Mouse (Mus musculus) mesoderm, embryonic 11.5 days (tissue): ENCODE results near the gene Slc25a51.

ENCODE experiments used
- DNase-seq: peaks from one replicate; pipeline ENCODE4 v3.0.0-alpha.2; 2012; ENCODE audit warnings: low read depth, low spot score

Slc25a51 gene

DNA sequence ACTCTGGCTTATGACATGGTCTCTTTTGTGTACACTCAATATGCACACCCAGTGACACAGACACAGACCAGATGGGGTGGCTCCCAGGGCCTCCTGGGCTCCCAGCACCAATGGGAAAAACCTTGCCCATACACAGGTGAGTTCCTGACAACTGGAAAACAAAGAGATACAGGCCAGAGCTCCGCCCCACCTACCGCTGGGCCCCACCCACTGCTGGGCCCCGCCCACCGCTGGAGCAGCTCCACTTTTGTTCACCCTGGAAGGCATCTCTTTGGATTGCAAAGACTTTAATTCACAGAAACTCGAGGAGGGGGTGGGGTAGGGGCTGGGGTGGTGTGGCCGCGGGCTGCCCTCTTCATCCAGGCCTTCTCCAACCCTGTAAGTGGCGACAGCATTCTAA is 14.8 kb upstream of the Slc25a51 start:
- no peak for DNase-seq

DNA sequence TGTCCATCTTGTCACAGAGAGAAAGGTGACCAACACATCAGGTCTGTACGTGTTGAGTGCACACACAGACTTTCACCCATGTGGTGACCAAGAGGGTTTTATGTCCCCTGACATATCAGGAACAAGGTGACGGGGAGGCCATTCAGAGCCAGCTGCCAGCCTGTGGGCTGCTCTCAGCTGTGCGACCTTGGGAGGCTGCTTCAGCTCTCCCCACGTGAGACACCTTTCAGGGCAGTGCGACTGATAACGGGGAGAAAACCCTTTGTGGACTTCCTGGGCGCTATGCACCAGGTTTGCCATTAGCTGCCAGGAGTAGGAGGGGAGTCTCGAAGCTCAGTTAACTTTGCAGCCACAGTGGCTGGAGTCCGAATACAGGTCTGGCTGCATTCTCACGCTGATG is 14.1 kb upstream of the Slc25a51 start:
- no peak for DNase-seq

DNA sequence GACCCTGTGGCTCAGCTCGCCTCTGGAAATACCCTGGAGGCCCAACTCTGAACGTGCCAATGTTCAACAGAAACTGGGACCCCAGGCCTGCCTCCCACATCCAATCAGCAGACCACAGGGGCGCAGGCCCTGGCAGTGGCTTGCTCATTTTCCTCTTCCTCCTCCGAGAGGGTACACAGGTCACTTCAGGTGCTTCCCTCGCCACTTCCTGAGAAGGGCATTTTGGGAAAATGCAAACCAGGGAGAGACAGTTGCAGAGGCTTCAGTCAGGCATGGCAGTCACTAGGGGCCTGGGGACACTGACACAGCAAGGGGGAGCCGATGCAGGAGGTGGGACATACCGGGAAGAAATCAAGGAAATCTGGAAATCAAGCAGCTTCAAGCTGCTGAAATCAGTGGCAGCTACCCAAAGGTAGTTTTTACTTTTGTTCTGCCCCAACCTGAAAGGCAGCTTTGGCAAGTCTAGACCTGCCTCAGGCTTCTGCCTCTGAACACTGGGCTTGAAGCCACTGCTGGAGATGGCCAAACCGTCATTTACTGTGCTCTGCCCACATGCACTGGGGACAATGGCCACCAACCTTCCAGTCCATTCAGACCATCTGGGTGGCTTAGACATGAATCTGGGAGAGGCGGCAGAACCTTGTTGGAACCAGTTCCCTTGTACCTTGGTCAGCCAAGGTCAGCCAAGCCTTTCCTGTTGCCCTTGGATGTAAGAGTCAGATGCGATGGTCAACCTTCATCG is 13.1 kb upstream of the Slc25a51 start:
- no peak for DNase-seq

DNA sequence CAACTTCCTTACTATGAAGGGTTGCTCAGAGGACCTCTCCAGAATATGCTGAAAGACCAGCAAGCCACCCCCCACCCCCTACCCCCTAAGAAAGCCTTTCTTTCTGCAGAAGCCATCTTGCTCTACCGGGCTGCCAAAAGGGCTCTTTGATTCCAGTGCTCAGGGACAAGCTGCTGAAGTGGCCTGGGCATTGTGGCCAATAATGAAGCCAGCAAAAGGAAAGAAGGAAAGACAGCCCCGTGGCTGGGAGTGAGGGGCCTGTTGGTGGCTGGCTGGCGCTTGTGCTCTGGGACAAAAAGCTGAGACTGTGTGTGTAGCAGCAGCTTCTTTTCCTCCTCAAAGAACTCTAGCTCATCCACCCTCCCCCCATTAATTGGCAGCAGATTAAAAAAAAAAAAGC is 12.2 kb upstream of the Slc25a51 start:
- DNase-seq = no peak

DNA sequence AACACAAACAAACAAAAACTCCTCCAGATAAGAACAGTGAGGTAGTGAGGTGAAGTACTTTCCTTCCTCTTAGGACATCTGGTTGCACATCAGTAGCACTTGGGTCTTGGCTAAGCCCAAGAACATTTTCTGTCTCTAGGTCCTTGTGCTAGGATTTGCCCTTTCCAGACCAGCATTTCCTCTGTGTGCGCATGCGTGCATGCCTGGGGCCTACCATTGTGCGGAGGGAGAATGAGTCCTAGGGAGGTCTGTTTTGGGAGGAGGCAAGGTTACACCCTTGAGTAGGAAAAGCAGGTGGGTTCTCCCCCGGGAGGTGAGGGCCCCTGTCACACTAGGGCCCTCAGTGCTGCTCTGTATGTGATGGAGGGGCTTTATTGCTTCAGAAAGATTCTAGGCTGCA is 10.5 kb upstream of the Slc25a51 start:
- DNase-seq = no peak

DNA sequence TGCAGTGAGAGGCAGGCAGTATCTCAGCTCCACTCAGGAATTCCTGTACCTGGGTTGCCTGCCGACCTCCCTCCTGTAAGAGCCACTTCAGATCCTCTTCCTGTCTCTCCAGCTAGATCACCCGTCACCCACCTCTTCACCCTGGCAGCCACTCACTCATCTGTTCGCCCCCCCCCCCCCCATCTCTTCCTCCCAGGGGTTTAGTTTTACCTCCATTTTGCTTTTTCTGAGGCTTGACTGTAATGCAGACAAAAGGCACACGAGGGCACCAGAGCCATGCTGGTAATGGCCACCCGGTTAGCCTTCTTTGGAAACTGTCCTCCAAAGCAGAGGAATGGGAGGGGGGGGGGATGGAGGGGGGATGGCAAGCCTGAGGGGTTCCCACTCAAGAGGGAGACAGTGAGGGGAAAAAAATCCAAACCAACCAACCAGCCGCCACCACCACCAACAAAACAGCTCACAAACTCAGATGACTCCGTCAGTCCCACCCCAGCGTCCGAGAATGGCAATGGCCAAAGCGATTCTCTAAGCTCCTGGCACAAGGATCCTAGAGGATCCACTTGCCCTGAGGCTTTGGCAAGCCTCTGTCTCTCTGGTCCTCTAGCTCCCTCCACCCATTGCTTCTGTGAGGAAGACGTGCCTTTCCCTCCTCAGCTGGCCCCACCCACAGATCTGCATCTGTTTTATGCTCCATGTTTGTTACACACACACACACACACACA is 9.8 kb upstream of the Slc25a51 start:
- peak; percentile 69 for DNase-seq

DNA sequence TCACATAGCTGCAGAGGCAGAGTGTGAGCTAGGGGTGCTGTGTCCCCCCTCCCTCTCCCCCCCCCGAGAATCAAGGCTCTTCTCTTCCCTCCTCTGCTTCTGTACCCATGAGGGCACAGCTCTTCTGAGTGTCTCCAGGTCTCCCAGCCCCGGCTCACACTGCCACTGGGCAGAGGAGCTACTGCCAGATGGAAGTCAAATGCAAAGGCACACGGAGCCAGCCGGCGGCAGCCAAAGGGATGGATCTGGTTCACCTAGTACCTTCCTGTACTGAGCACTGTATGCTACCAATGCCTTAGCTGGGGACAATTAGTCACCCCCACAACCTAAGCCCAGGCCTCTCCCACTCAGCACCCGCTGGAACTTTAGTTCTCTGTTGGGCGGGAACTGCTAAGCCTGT is 7.7 kb upstream of the Slc25a51 start:
- DNase-seq = no peak

DNA sequence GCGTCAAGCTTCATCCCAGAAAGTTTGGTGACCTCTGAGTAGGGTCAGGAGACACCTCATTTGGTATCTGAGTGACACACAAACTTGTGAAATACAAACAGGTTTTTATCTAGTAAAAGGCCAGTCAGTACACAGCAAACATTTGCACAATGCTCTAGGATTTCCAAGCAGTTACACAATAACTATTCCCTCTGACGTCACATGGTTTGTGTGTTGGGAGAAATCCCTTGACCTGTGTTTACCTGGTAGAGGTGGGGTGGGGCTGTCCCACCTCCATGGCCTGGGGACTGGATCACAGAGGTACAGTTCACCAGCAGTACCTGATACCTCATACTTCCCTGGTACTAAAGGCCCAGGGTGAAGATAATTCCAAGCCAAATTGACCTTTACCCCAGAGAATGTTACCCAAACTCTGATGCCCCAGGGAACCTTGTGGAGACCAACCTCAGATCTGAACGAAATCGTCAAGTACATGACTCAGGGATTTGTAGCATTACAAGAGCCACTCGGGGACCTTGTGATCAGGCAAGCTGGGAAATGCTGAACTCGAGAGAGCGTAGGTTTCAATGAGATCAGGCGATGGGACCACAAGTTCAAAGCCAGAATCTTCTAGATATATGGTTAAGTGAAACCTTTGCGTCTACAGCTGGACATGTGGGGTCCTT is 5.2 kb upstream of the Slc25a51 start:
- DNase-seq = no peak

DNA sequence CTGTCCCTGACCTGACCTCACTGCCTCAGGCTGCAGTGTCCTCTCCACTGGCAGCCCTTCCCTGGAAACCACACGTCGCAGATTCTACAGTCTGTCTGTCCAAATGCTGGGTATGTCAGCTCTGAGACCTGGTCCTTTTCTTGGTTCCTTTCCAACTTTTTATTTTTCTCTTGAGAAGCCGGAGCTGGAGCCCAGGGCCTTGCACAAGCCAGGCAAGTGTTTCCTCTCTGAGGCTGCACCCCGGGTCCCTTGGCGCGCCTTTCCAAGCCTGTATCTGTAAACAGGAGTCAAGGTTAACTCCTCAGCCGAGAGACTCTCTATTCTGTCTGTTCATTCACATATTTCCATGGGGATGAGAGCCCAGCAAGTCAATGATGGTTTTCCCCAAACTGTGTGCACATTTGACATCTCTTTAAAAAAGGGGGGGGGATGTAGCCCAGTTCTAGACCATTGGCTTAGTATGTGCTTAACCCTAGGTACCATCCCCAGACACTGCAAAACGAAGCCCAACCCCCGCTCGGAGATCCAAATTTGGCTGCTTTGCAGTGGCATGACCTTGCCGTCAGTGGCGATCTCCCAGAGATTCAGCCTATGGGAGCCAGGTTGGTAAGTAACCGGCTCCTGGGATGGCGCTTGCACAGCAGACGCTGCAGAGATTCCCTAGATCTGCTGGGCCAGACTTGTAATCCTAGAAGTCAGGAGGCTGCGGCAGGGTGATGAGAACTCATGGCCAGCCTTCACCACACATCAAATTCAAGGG is 4.0 kb upstream of the Slc25a51 start:
- DNase-seq = no peak

DNA sequence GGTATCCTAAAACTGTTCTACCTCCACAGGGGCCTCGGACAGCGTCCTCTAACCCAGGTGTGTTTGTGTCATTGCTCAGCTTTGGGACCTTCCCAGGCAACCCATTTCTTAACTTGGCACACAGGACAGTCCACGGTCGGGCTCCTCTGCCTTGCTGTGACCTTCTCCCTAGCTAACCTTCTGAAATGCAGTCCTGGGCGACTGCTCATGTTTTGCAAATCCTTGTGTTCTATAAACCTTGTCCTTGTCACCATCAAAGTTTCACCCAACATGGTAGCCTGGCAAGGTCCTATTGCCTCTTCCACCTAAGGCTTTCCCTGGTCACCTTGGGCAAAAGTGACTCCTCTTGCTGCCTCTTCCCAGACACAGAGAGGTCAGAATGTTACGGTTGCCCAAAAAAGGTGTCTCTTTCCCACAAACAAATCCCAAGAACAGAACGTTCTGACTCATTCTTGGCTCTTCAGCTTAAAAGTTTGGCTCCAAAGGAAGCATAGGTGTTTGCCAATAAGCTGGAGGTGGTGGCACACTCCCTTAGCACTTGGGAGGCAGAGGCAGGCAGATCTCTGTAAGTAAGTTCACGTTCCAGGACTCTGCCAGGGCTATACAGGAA is 2.7 kb upstream of the Slc25a51 start:
- no peak for DNase-seq

DNA sequence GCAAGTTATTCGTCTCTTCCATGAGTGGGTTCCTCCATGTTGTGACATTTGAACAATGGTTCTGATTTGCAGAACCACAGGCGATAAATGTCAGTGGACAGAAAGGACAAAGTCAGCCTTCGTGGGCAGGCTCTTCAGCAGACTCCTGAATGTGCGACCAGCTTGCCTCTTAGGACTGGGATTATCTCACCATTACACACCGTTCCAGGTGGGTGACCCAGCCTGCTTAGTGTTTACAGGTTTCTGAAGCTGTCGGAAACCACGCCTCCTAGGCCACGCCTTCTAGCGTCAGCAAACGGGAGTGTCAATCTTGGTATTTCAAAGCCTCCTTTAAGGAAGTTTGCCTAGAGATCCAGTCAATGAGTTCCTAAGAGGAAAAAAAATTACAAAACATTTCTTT is 704 bp upstream of the Slc25a51 start:
- DNase-seq = peak; percentile 73

DNA sequence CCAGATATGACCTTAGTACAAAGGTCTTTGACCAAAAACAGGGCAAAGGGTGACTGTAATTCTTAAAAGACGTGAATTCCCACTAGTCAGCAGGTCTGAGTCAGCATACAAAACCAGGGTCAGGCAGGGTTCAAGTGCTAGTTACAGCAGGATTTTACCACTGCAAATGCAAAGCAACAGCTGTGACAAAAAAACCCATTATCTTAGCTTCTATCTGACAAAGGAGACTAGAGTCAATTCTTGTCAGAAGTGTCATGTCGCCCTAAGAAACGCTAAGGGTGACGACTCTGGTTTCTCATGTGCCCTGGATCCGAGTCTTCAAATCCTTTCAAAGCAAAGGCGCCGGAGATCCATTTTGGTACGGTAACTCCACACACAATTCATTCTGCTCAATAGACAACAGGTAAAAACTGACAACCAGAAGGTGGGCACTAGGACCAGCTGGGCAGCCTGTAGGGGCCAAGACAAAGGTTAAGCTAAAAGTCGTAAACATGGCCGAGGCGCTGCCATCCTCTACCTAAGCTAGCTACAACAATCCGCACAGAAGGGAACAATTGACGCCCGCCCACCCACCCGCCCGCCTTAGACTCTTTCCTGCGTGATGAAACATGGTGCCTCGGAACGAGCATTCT is 747 bp downstream of the Slc25a51 start:
- DNase-seq = peak; percentile 41

DNA sequence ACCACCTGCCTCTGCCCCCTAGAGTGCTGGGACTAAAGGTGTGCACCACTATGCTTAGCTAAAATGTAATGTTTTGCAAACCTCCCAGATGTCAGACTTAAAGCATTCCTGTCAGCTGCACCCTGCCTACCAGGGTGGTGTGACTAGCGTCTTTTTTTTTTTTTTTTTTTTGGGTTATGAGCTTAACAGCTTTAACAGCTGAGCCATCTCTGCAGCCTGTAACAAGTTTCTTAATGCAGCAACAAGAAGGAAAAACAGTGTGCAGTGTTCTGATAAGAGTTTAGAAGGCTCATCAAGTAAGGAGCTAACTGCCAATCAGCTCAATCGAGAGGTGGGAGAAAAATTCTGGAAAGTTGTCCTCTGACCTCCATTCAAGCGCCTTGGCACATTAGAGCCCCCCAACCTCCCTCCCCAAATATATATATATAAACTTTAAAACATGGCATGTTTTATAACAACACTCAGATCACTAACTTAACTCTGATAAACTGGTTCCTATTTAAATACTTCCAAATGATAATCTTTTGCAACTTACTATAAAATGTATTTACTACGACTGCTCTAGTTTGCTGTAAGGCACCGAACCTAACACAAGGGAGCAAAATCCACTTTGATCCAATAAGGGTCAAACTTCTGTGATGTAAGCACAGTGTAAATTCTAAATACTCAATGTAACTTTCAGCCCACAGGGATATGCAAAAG is 1.4 kb downstream of the Slc25a51 start:
- DNase-seq = no peak

DNA sequence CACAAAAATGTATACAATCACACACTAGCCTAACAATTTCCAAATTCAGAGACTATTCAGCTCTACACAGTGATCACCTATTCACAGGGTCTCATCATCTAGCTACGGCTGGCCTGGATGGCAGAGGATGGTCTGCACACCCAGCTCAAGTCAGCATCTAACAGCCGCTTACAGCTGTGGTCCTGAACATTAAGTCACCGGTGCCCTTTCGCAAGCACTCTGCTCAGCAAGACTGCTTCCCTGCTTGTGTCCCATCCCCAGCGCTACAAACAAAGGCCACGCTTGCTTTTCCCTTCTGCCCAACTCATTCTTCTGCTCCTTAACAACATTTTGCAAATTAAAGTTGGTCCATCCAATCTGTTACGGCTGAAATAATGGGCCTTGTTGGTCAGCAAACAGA is 2.2 kb downstream of the Slc25a51 start:
- DNase-seq = no peak

DNA sequence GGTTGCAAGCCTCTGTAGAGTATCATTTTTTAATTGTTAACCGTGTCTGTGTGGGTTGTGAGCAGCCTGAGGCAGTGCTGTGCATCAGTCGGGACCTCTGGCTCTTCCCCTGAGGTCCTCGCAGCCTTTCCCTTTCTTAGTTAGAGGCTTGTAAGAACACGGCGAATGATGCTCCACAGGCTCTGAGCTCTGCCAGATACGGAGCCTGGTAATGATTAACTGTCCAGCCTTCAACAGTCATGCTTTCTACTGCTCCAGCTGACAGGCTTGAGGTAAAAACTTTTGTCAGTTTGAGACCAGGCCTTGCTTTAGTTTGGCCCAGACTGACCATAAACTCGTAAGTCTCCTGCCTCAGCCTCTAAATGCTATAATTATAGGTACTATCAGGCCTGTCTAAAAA is 3.3 kb downstream of the Slc25a51 start:
- no peak for DNase-seq

DNA sequence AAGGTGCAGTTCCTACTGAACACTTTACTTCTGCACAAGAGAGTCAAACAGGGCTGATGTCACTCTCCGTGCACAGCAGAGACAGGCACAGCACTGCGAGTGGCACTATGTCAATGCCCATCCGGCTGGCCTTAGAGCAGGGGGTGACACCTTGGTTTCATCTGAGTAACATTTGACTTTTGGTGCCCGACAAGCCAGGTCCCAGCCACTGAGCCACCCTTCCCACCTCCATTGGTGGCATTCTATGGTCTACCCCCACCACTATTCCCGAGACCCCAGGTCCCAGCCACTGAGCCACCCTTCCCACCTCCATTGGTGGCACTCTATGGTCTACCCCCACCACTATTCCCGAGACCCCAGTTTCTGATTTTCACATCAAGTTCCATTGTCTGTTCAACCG is 4.5 kb downstream of the Slc25a51 start:
- DNase-seq = no peak

DNA sequence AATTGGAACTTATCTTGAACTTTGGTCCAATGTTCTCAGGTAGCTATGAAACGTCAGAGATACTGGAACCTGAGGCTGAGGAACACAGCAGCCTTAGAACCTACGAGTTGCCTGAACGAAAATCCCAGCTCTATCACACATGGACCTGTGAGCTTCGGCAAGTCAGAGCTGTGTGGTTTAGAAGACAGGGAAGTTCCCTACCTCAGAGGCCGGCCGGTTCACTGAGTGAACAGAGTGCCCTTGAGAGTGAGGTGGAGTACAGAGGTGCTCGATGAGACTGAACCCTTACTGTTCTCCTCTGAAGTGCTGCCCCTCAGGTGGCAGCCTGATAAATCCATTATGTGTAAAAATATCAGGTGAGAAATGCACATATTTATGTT is 5.1 kb downstream of the Slc25a51 start:
- no peak for DNase-seq

DNA sequence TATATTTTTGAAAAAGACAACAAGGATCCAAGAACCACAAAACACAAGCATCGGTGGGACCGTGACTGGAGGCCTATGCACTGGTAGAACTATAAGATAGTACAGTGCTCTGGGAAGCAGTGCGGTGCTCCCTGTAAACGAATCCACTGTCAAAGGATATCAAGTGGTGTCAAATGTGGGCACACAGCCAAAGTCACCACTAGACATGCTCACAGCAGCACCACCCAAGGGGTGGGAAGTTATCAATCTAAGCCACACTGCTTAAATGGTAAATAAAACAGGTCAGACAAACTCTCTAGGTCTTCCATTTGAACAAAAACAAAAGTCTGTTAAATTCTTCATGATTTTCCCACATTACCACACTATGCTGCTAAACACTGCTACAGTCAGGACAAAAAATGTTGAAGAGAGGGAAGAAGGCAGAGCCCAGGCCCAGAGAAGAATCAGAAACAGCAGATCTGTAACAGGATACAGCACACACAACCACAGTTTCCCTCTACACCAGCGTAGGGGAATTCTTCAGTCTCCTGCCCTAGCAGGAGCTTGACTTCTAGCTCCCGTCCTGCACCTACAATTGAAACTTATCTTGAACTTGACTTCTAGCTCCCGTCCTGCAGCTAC is 5.6 kb downstream of the Slc25a51 start:
- DNase-seq = no peak

DNA sequence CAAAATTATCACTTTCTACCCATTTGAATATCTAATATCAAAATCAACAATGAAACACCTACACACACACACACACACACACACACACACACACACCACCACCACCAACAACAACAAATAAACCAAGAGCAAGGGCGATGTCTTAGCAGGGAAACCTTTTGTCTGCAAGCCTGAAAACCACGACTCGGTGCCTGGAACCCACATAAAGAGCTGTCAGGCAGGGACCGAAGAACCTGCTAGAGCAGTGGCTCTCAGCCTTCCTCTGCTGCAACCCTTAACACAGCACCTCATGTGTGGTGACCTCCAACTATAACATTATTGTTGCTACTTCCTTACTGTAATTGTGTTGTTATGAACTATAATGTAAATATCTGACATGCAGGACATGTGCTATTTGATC is 6.3 kb downstream of the Slc25a51 start:
- no peak for DNase-seq
